Mouse (Mus musculus): ENCODE results near the gene Srgap2. TPM values are rescaled to one million over a fixed set of nuclear protein-coding genes. Genes with fewer than 3 reads are reported as not detected.
"Not testable (repeated sequence)": the region's sequence is repeated elsewhere in the genome, so short reads cannot be mapped to it uniquely, and the experiment has no call there.

The Srgap2 gene
- polyA plus RNA-seq, 1 experiment from 2014 or later: 16.4 TPM

- ATAC-seq (ENCODE audit: low FRiP score): no peak
- H3K4me1 ChIP-seq (ENCODE audit: control insufficient read depth, insufficient read depth, low read length): no peaks in the 10 kb centered on the region
- 57% methylated on average over 1 of the region's 1 CpGs for WGBS
- H3K4me2 ChIP-seq: no peak overlapping the region
- DNase-seq (ENCODE audit: low spot score, missing footprints): no peak
- H3K27me3 ChIP-seq (ENCODE audit: control insufficient read depth, insufficient read depth, low read length): no peaks in the 10 kb centered on the region
- peaks cover 8% of the 10 kb centered on the region for H3K36me3 ChIP-seq (ENCODE audit: control insufficient read depth, insufficient read depth, low read length)
- H3K27ac ChIP-seq (ENCODE audit: low read depth, low read length): no peak overlapping the region
- H3K9me3 ChIP-seq (ENCODE audit: control insufficient read depth, low read length): no peaks in the 10 kb centered on the region
- no peak overlapping the region for H3K9ac ChIP-seq (ENCODE audit: low read length)
- H3K4me3 ChIP-seq (ENCODE audit: low read depth, low read length): no peak overlapping the region
These were observed 177.1 kb downstream of the Srgap2 start for GRCm38 (mm10) chr1:131349993-131350510.

DNA sequence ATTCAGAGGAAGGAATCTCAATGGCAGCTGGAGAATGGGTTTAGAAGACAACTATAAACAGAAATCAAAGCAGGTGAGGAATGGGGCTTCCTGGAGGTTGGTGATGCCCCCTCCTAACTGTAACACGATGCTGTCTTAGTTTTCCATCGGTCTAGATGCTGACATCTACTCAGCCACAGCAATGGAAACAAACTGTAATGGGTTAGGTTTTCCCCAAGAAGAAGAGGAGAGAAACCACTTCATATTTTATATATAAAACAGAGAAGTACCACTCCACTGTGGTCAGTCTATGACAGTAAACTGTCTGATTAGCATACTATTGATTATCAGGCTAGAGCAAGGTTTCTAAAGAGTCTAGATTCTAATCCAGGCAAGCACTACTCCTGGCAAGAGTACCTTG is 179.4 kb downstream of the Srgap2 start:
- 83% methylated on average over 2 of the region's 2 CpGs for WGBS
- no peak for ATAC-seq (ENCODE audit: low FRiP score)
- Histone ChIP-seq H3K4me1 (ENCODE audit: control insufficient read depth, insufficient read depth, low read length) (no peaks in the 10 kb centered on the region), H3K27ac (ENCODE audit: low read depth, low read length) (no peak overlapping the region), H3K9me3 (ENCODE audit: control insufficient read depth, low read length) (no peaks in the 10 kb centered on the region), H3K36me3 (ENCODE audit: control insufficient read depth, insufficient read depth, low read length) (peaks cover 4% of the 10 kb centered on the region), H3K4me2 (no peak overlapping the region), H3K27me3 (ENCODE audit: control insufficient read depth, insufficient read depth, low read length) (no peaks in the 10 kb centered on the region), H3K9ac (ENCODE audit: low read length) (no peak overlapping the region), H3K4me3 (ENCODE audit: low read depth, low read length) (no peak overlapping the region)
- no peak for DNase-seq (ENCODE audit: low spot score, missing footprints)

- peaks cover 4% of the 10 kb centered on the region for H3K36me3 ChIP-seq (ENCODE audit: control insufficient read depth, insufficient read depth, low read length)
- ATAC-seq (ENCODE audit: low FRiP score): no peak
- H3K4me2 ChIP-seq: no peak overlapping the region
- H3K4me3 ChIP-seq (ENCODE audit: low read depth, low read length): no peak overlapping the region
- no peaks in the 10 kb centered on the region for H3K9me3 ChIP-seq (ENCODE audit: control insufficient read depth, low read length)
- no peak overlapping the region for H3K27ac ChIP-seq (ENCODE audit: low read depth, low read length)
- no peaks in the 10 kb centered on the region for H3K27me3 ChIP-seq (ENCODE audit: control insufficient read depth, insufficient read depth, low read length)
- no peaks in the 10 kb centered on the region for H3K4me1 ChIP-seq (ENCODE audit: control insufficient read depth, insufficient read depth, low read length)
- WGBS: 71% methylated on average over 1 of the region's 1 CpGs
- H3K9ac ChIP-seq (ENCODE audit: low read length): no peak overlapping the region
- no peak for DNase-seq (ENCODE audit: low spot score, missing footprints)
These were observed 180.1 kb downstream of the Srgap2 start for GRCm38 (mm10) chr1:131346916-131347555.

- WGBS: 90% methylated on average over 5 of the region's 5 CpGs
- H3K9ac ChIP-seq (ENCODE audit: low read length): no peak overlapping the region
- no peak overlapping the region for H3K4me2 ChIP-seq
- peaks cover 4% of the 10 kb centered on the region for H3K36me3 ChIP-seq (ENCODE audit: control insufficient read depth, insufficient read depth, low read length)
- no peak overlapping the region for H3K27ac ChIP-seq (ENCODE audit: low read depth, low read length)
- no peaks in the 10 kb centered on the region for H3K27me3 ChIP-seq (ENCODE audit: control insufficient read depth, insufficient read depth, low read length)
- H3K9me3 ChIP-seq (ENCODE audit: control insufficient read depth, low read length): no peaks in the 10 kb centered on the region
- H3K4me1 ChIP-seq (ENCODE audit: control insufficient read depth, insufficient read depth, low read length): no peaks in the 10 kb centered on the region
- no peak for ATAC-seq (ENCODE audit: low FRiP score)
- DNase-seq (ENCODE audit: low spot score, missing footprints): no peak
- H3K4me3 ChIP-seq (ENCODE audit: low read depth, low read length): no peak overlapping the region
These were observed 181.4 kb downstream of the Srgap2 start for GRCm38 (mm10) chr1:131345422-131346419.

- WGBS: 81% methylated on average over 2 of the region's 2 CpGs
- ATAC-seq (ENCODE audit: low FRiP score): no peak
- no peaks in the 10 kb centered on the region for H3K27me3 ChIP-seq (ENCODE audit: control insufficient read depth, insufficient read depth, low read length)
These were observed 182.5 kb downstream of the Srgap2 start for GRCm38 (mm10) chr1:131344691-131345090.

DNA sequence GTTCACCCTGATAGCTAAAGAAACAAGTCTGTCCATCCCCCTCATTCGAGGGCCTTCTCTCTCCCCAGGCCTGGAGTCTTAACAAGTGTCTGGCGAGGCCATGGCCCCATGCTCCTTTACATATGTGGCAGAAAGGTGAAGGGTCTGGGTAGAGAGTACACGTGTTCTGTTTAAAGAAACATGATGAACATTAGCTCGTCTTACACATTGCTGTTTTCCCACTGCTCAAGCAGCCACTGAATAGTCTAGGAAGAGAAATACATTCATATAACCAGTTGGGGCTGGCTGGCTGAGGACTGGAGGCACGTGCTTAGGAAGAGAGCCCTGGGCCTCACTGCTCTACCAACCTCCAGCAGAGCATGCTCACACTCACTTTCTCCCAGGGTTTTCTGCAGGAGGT is 191.1 kb downstream of the Srgap2 start:
- 81% methylated on average over 5 of the region's 5 CpGs for WGBS
- no peak overlapping the region for H3K9ac ChIP-seq (ENCODE audit: low read length)
- peaks cover 8% of the 10 kb centered on the region for H3K4me1 ChIP-seq (ENCODE audit: control insufficient read depth, insufficient read depth, low read length)
- no peak for DNase-seq (ENCODE audit: low spot score, missing footprints)
- no peaks in the 10 kb centered on the region for H3K27me3 ChIP-seq (ENCODE audit: control insufficient read depth, insufficient read depth, low read length)
- H3K4me3 ChIP-seq (ENCODE audit: low read depth, low read length): no peak overlapping the region
- no peaks in the 10 kb centered on the region; the same call in 1 of the 2 replicates for H3K36me3 ChIP-seq (ENCODE audit: control insufficient read depth, insufficient read depth, low read length)
- H3K27ac ChIP-seq (ENCODE audit: low read depth, low read length): no peak overlapping the region
- no peaks in the 10 kb centered on the region for H3K9me3 ChIP-seq (ENCODE audit: control insufficient read depth, low read length)
- no peak overlapping the region for H3K4me2 ChIP-seq
- no peak for ATAC-seq (ENCODE audit: low FRiP score)

More at GRCm38 (mm10) chr1:131344691-131345090, 182.5 kb downstream of the Srgap2 start:
- no peak overlapping the region for H3K27ac ChIP-seq (ENCODE audit: low read depth, low read length)
- H3K4me2 ChIP-seq: no peak overlapping the region
- H3K36me3 ChIP-seq (ENCODE audit: control insufficient read depth, insufficient read depth, low read length): peaks cover 4% of the 10 kb centered on the region
- H3K4me3 ChIP-seq (ENCODE audit: low read depth, low read length): no peak overlapping the region
- H3K9ac ChIP-seq (ENCODE audit: low read length): no peak overlapping the region
- no peaks in the 10 kb centered on the region for H3K9me3 ChIP-seq (ENCODE audit: control insufficient read depth, low read length)
- H3K4me1 ChIP-seq (ENCODE audit: control insufficient read depth, insufficient read depth, low read length): no peaks in the 10 kb centered on the region
- DNase-seq (ENCODE audit: low spot score, missing footprints): no peak

DNA sequence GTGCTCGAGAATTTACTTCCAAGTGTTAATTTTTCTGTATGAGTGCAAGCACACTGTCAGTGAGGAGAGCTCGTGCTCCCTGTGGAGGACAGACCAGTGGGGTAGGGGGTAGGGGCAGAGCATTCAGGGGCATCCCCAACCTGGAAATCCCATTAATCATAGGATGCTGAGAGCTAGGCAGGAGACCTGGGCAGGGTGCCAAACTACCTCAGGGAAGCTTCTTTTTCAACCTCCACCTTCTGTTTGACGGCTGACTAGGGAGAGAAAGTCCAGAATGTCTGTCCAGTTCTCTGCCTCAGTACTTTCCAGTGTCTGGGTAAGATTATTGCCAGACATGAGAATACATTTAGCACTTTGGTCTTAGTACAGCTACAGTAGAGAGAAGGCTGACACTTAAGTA is 191.5 kb downstream of the Srgap2 start:
- H3K4me1 ChIP-seq (ENCODE audit: control insufficient read depth, insufficient read depth, low read length): peaks cover 8% of the 10 kb centered on the region
- no peaks in the 10 kb centered on the region for H3K27me3 ChIP-seq (ENCODE audit: control insufficient read depth, insufficient read depth, low read length)
- no peak overlapping the region for H3K4me3 ChIP-seq (ENCODE audit: low read depth, low read length)
- DNase-seq (ENCODE audit: low spot score, missing footprints) (no peak), ATAC-seq (ENCODE audit: low FRiP score) (no peak)
- H3K27ac ChIP-seq (ENCODE audit: low read depth, low read length): no peak overlapping the region
- no peak overlapping the region for H3K4me2 ChIP-seq
- H3K36me3 ChIP-seq (ENCODE audit: control insufficient read depth, insufficient read depth, low read length): no peaks in the 10 kb centered on the region; the same call in 1 of the 2 replicates
- H3K9me3 ChIP-seq (ENCODE audit: control insufficient read depth, low read length): no peaks in the 10 kb centered on the region
- H3K9ac ChIP-seq (ENCODE audit: low read length): no peak overlapping the region
- WGBS: 88% methylated on average over 3 of the region's 3 CpGs

GRCm38 (mm10) chr1:131331180-131331579 is 196.0 kb downstream of the Srgap2 start:
- no peak overlapping the region for H3K4me2 ChIP-seq
- ATAC-seq (ENCODE audit: low FRiP score): no peak
- WGBS: 100% methylated on average over 1 of the region's 1 CpGs
- DNase-seq (ENCODE audit: low spot score, missing footprints): no peak
- H3K27me3 ChIP-seq (ENCODE audit: control insufficient read depth, insufficient read depth, low read length): no peaks in the 10 kb centered on the region
- H3K27ac ChIP-seq (ENCODE audit: low read depth, low read length): no peak overlapping the region
- no peak overlapping the region for H3K4me3 ChIP-seq (ENCODE audit: low read depth, low read length)
- H3K9ac ChIP-seq (ENCODE audit: low read length): no peak overlapping the region
- no peaks in the 10 kb centered on the region for H3K9me3 ChIP-seq (ENCODE audit: control insufficient read depth, low read length)
- no peaks in the 10 kb centered on the region; the same call in 1 of the 2 replicates for H3K36me3 ChIP-seq (ENCODE audit: control insufficient read depth, insufficient read depth, low read length)
- H3K4me1 ChIP-seq (ENCODE audit: control insufficient read depth, insufficient read depth, low read length): no peaks in the 10 kb centered on the region

DNA sequence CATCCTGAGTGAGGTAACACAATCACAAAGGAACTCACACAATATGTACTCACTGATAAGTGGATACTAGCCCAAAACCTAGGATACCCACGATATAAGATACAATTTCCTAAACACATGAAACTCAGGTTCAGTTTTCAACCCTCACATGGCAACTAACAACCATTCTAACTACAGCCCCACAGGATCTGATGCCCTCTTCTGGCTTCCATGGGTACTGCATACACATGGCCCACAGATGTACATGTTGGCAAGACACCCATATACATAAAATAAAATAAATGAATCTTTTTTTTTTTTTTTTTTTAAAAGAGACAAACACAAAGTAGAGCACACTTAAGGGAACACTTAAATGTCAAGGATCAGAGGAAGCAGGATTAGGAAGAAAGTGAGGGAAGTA is 198.1 kb downstream of the Srgap2 start:
- ATAC-seq (ENCODE audit: low FRiP score); H3K27me3 ChIP-seq (ENCODE audit: control insufficient read depth, insufficient read depth, low read length); H3K36me3 ChIP-seq (ENCODE audit: control insufficient read depth, insufficient read depth, low read length); H3K27ac ChIP-seq (ENCODE audit: low read depth, low read length); H3K9ac ChIP-seq (ENCODE audit: low read length); H3K4me2 ChIP-seq; H3K9me3 ChIP-seq (ENCODE audit: control insufficient read depth, low read length); DNase-seq (ENCODE audit: low spot score, missing footprints); H3K4me1 ChIP-seq (ENCODE audit: control insufficient read depth, insufficient read depth, low read length); H3K4me3 ChIP-seq (ENCODE audit: low read depth, low read length): not testable (repeated sequence)
- WGBS: 100% methylated on average over 1 of the region's 1 CpGs

All from midbrain, embryonic 11.5 days (tissue).